Mouse (Mus musculus) erythroblast, embryonic 14.5 days (primary cell): ENCODE data around the gene Pecam1.

Experiments used
- GATA1 ChIP-seq: IDR thresholded peaks from 2 replicates; pipeline ENCODE4 v1.6.1; 2012; ENCODE audit warnings: low read length, inconsistent platforms, mixed read lengths
- TAL1 ChIP-seq: IDR thresholded peaks from 3 replicates; pipeline ENCODE4 v1.6.1; 2012; ENCODE audit warnings: low read length, inconsistent platforms, mixed read lengths

DNA sequence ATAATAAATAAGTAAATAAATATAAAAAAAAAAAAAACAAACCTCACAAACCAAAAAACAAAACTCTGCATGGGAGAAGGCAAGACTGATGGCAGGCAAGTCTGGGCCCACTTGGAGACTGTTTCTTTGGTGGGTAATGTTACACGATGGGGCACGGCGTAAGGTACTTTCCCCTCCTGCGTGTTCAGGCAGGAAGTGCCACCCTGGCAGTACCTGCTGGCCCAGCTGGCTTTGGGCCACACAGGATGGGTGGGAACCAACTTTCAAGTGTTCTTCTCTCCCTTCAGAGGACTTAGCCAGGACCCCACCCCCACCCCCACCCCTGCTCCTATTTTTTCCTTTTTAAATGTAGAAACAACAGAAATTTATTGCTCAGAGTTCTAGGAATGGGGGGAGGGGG lies 85.1 kb downstream of the Pecam1 start:
- TF ChIP-seq TAL1 (no peak), GATA1 (no peak)
